Mouse (Mus musculus) hematopoietic stem cell, adult 5-6 weeks (primary cell): ENCODE measurements at regions not wholly inside any gene's neighbourhood (a gene's known extent, or its start where the extent isn't known, plus 50 kb on each side); places are given as distances from the start of the nearest gene placed in this dataset.

Experiments
- ATAC-seq, 2 experiments: fragments of 125-278 bp in 1 of 2; replicated peaks in 1 of 2; 2 replicates each; pipeline ENCODE4 v1.8.0; 2016 to 2017; ENCODE audit warnings: inconsistent platforms in 2 of 2, mild to moderate bottlenecking in 2 of 2, moderate number of reproducible peaks in 2 of 2, low read depth in 1 of 2, moderate TSS enrichment in 1 of 2; ENCODE audit not compliant: low FRiP score in 2 of 2, poor library complexity in 2 of 2, severe bottlenecking in 2 of 2, insufficient read depth in 1 of 2, low TSS enrichment in 1 of 2

DNA sequence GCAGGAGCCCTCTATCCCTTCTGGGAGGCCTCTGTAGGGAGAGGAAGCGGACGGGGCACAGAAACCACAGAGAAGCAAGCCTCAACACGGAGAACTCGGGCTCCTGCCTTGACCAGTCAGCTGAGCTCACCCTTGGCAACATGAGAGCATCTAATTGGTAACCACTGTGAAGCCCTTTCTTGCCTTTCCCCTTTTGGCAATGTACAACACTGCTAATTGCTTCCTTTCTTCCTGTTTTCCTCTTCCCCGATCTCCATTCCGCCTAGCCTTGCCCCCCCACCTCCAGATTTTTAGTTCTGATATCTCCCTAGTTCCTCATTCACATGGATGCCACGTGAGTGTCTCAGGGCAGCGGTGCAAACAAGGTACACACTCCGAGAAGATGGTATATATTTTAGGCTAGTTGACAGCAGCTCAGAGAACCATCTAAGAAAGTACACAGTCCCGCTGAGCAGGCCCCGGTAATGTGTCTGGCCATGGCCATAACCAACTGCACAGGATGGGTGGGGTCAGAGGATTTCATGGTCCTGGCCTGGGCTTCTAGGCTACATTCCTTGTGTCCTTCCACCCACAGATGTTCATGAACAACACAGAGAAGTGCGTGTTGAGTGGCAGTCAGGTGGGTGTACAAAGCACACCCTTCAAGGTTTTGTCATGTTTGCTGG, 103.4 kb downstream of the Cxcl12 start:
- peak; percentile 57 to 71 for ATAC-seq

DNA sequence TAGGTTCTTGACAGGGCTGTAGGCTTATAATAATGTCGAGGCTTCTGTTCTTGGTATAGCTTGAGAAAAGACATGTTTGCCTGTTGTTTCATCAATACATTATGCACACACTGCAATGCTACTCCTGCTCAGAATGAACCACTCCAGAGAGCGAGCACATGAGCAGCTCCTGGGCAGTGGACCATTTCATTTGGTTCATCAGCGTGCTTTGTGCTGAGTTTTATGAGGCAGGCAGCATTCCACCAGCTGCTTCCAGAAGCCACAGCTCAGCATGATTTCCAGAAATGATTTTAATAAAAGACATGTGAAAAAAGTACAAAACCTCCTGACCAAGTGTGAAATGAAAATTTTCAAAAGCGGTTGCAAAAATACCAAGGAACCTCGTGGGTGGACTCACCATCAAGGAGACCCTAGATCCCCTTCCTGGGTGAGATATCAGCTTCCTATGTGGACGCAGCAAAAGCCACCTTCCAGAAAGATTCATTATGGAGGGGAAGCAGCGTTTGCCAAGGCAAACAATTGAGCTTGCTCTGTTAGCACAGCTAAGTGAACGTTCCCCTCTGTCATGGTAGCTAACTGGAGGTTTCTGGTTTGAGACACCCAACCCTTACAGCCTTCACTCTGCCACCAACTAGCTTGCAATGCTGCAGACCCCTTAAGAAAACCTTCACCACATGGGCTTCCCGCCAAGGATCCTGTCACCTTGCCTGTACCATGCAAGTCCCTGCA, 104.1 kb downstream of the Cxcl12 start:
- no peak for ATAC-seq

DNA sequence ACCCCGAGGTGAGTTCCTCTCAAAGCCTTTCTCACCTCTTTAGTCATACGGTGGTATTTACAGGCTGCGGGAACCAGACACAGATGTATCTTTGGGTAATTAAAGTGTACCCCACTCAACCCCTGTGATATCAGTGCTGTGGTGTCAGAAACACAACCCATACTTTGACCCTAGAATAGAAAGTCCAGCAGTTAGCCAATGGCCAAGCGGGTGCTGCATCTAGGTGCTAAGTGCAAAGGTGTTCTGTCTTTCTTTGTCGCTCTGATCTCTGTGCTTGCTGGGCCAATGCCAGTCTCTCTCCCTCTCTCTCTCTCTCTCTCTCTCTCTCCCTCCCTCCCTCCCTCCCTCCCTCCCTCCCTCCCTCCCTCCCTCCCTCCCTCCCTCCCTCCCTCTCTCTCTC, 107.6 kb downstream of the Cxcl12 start:
- no peak for ATAC-seq

DNA sequence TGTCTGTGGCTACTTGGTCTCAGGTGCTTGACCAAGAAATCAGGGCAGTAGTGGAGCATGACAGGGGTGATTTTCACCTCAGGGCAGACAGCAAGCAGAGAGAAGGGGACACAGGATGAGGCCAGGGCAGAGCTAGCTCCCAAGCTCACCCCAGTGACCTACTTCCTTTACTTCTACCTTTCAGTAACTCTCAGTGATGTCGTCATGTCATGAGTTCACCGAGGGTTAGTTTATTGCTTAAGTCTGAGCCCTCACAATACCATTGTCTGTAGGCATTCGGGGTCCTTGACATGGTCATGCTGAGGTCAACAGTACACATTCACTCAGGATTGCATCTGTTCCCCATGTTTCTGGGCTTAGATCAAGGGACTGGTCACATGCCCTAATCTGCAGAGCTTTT, 108.5 kb downstream of the Cxcl12 start:
- no peak for ATAC-seq

DNA sequence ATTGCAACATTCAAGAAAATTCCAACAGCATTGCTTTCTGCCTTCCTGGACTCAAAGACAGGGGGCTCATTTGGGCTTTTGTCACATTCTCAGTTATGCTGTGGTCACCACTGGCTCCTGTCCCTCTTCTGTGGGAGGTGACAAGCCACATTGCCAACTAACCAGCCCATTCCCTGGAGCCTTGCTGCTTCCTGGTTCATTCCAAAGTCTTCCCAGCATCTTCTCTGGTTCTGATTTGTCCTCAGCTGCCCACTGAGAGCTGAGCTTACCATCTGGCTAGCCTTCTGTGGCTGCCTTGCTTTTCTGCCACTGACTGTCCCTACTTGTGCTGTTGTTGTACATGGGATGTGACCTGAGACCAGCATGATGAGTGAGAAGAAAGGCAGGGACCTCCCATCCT, 111.0 kb downstream of the Cxcl12 start:
- ATAC-seq: no peak

DNA sequence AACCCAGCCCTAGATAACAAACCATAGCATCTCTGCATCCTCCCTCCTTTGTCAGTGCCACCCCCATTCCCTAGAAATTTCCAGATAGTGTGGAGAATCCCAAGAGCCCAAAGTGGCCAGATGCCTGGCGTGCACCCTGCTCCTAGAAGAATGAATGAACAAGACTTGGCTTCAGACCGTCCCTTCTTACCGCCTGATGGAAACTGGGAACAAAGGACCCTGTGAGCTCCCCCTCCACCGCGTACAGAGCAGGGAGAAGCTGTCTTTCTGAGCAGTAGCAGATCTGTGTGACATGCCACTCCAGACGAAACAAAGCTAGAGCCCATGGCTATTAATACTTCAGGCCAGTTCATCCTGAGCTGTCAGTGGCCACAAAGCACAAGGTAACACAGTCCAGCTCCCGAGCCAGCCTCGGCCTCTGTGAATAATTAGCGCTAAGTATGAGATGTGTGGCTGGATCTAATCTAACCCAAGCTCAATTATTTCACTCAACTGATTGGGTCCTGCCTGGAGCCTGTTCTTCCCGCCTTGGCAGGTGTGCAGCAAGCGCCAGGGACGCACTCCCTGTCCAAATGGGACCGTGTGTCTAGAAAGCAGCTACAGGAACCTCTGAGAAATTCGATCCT, 111.6 kb downstream of the Cxcl12 start:
- no peak for ATAC-seq

DNA sequence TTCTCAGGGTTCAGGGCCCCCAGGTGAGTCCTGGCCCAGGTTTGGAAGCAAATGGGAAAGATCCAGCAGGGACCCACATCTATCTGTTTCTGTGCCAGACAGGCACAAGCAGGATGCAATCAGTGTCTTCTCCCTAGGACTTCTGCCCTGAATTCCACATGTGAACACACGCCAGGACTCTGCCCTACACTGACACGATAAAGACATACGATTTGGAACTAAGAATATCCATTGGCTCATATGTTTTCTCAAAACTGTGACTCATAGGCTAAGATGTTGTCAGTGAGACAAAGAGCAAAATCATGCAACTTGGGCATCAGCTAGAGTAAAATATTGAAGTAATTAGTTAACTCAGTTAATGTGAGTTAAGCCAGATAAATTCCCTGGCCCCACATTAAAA, 112.6 kb downstream of the Cxcl12 start:
- no peak for ATAC-seq

DNA sequence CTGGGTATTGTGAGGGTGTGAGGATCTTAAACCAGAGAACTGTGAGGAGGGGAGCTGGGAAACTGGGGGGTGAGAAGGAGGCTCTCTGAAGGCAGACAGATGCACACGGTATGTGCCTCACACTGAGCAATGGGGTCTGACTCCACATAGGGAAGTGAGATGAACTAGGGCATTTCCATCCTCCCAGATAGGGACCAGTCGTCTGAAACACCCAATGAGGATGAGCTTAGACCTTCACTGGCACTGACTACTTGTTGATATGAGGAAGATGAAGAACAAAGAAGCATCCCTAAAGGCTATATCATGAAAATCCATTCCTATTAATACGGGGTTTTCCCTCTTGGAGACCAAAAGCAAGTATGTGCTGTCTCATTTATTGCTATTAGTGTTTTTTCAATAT, 115.3 kb downstream of the Cxcl12 start:
- no peak for ATAC-seq

DNA sequence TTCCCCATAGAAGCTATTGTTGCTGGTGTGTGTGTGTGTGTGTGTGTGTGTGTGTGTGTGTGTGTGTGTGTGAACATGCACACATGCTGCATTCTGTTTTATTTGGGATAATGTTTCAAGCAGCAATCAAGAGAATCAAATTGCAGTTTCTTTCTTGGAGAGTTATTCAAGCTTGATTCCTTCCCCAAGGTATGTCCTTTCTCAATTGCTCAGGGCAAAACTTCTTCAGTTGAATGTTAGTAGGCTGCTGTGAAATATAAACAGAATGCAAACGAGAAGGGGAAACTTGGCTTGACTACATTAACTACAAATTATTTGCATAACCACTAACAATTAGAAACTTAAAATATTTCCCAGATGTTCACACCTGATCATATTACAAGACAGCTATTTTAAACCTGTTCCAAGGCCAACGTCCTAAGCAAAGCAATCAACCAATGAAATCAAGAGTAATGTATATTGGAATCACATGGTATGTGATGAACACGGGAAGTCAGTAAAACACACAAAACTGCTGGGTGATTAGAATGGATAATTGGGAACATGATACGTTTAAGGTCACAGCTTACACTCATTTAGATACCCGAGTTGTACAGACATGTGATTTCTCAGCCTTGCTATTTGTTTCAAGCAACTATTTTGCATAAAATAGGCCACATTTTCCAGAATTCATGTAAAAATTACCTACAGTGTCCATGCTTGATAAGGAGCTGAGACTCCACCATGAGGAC, 116.2 kb downstream of the Cxcl12 start:
- no peak for ATAC-seq

DNA sequence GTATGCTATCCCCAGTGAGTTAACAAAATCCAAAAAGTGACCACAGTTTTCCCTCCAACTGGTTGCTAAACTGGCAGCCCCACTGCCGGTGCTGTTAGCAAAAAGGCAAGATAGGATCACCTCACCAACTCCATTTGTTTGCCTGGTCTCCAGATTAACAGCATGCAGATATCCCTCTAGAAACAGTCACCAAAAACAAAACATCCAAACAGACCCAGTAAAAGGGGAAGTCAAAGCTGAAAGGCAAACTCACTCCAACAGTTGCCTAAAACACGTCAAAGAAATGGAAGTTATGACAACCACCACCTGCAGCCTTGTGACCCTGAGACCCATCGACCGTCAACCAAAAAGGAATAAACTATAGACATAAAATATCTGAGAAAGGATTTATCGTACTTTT, 119.1 kb downstream of the Cxcl12 start:
- peak; percentile 90 to 91 for ATAC-seq

DNA sequence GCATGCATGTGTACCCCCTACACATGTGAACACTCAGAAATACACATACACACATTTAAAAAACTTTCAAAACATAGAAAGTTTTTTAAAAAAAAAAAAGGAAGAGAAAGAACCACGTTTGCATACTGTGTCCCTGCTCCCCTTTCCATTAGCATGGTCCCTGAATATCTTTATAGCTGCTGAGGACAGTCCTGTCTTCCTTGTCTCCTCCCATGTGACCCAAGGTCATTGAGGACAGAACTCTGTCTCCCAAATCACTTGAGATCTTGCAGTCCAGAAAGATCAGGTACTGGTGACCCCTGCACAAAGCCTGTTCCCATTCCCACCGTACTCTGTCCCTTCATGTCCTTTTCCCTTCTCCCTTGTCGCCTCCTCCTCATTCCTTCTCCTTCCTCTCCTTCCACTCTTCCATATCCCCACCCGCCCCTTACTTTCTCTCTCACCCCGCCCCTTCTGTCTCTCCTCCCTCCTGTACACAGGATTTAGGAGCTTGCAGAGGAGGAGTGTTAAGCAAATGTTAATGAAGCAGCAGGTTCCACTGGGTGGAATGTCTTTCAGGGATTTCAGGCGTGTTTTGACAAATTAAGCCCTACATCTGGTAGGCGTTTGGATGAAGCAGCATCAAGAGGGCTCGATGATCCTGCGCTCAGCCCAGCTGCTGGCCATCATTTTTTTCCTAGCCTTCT, 125.6 kb downstream of the Cxcl12 start:
- no peak for ATAC-seq

DNA sequence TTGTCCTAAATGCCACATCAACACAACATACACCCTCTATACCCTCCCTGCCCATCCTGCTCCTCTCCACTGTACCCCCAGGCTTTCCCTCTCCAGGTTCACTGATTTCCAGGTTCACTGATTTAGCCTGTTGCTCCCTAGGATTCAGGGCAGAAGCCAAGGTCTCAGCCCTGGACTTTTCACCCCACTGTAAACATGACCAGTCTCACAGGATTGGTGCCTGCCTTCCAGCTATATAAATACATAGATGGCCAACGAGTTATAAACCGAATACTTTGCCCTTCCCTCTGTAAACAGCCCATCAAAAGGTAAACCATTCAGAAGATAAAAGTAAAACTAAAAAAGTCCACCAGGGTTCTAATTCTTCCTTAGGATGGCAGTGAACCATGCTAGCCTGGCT, 129.6 kb downstream of the Cxcl12 start:
- ATAC-seq: no peak

DNA sequence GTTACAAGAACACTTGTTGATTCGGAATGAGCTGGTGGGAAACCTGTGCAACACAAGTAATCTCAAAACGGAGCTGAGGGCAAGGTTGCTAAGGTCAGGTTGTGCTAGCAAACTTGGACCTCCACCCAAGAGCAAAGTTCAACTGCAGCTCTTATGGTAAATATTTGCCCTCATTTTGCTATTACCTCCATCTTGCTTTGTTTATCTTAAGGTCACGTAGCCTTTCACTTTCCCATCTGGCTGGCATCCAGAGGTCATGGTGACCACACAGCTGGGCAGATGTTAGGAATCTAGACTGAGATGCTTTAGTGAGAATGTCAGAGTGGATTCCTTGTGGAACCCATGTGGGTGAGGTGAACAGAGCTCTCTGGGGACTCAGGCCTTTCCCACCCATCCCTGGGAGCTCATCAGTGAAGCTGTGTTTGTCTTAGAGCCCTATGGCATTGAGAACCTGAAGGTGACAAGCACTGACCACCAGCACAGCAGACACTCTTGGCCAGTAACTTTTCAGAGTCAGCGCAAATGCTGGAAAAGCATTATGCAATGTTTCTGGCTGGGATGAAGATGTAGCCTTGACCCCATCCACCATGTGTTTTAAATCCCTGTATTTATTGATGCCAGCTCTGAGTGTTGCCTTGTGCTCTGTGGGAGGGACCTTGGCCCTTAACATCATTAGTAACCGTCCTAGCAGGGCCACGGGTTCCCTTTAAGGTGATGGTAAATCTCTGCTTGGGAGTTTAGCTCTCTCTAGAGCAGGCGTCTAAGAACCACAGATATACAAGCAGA, 131.4 kb downstream of the Cxcl12 start:
- ATAC-seq: no peak

DNA sequence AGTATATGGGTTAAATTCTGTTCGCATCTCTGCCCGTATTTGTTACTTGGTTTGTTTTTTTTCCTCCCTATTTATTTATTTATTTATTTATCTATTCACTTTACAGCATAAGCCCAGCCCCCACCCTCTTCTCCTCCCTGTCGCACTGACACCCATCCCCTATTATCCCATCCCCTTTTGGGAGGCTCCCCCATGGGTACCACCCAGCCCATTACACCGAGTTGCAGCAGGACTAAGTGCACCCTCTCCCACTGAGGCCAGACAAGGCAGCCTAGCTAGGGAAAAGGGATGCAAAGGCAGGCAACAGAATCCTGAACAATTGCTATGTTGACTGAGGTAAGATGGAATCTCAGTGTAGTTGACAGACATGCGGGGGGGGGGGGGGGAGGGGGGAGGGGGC, 135.0 kb downstream of the Cxcl12 start:
- ATAC-seq: no peak

DNA sequence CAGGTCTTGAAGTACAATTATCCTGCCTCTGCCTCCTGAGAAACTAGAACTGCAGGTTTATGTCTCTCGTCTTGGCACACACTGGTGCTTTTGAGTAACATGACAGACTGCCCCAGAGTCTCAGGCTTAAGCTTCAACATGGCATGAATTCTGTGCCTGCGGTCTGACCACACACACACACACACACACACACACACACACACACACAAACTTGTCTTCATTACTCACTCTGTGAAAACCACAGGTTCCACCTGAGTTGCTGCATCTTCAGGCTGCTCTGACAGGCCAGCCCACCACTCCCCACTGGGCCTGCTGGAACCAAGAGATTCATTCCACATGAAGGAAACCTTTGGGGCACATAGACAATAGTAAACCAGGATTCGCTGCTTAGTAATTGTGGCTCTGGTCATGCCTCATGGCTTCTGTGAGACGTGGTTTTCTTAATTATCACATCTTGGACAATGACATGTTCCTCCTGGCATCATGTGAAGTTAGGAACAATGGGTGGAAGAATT, 137.5 kb downstream of the Cxcl12 start:
- ATAC-seq: no peak

DNA sequence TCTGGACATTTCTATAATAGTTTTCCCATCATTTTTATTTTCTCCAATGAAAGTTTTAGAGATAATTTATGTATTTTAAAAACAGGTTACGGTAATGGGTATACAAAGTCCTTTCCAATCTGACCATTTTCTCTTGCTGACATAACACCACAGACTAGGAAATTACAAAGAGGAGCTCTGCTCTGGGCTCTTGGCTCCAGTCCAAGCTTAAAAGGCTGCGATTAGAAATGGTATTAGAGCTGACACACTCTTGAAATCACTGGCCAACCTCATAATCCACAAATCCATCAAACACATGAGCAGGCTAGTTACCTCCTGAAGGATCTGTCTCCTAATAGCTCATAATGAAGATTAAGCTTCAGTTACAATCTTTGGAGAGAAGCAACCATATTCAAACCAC, 140.3 kb downstream of the Cxcl12 start:
- ATAC-seq: no peak
